13 mouse cellular contexts compared by ENCODE assay signal in genomic region chr7:31094774-31095501, GRCm38 (mm10). TPM values are rescaled to one million over a fixed set of nuclear protein-coding genes. Genes with fewer than 3 reads are reported as not detected.
A peak's percentile ranks its signal among the peaks of the same experiment; 100 is the strongest.
DNase-seq lines count a peak whose midpoint lies in the region; ATAC-seq and TF ChIP-seq lines count a peak whose summit lies in the region.
"Had no signal": no experiment of that assay in that cellular context is flagged by ENCODE, and none has a peak within 500 bp of the region (broad histone marks: within the 10 kb centered on the region; RNA-seq: fewer than 3 reads in every experiment).

No protein-coding gene starts in this region.

- H3K4me1 ChIP-seq in kidney, postnatal 0 days (replicated peaks; ENCODE audit: insufficient read depth, low read length), result no peaks in the 10 kb centered on the region
- H3K4me1 ChIP-seq in kidney, embryonic 14.5 days (ENCODE audit: control insufficient read depth, insufficient read depth, low read length), result no peaks in the 10 kb centered on the region
- H3K4me1 ChIP-seq in ES-Bruce4 (ENCODE audit: control insufficient read depth, insufficient read depth, low read length), result no peaks in the 10 kb centered on the region
- H3K4me1 ChIP-seq in intestine, postnatal 0 days (replicated peaks; ENCODE audit: control insufficient read depth, insufficient read depth, low read length), result no peaks in the 10 kb centered on the region
- H3K4me1 ChIP-seq: midbrain, embryonic 13.5 days had no signal

- H3K9me3 ChIP-seq in kidney, postnatal 0 days (replicated peaks; ENCODE audit: low read length), result no peaks in the 10 kb centered on the region
- no peaks in the 10 kb centered on the region; the same call in 1 of the 2 replicates for H3K9me3 ChIP-seq in kidney, embryonic 14.5 days (ENCODE audit: control insufficient read depth, low read length)
- no peaks in the 10 kb centered on the region for H3K9me3 ChIP-seq in ES-Bruce4 (replicated peaks; ENCODE audit: control insufficient read depth, insufficient read depth, low read length, poor library complexity, severe bottlenecking)
- H3K9me3 ChIP-seq in intestine, postnatal 0 days (ENCODE audit: control insufficient read depth), result no peaks in the 10 kb centered on the region
- H3K9me3 ChIP-seq: limb, embryonic 15.5 days; midbrain, embryonic 13.5 days had no signal

- no peak for TF ChIP-seq EP300 in ES-Bruce4 (IDR thresholded peaks at IDR 0.05; ENCODE audit: insufficient read depth, low read depth, low read length)

- TF ChIP-seq POLR2A in ES-Bruce4 (IDR thresholded peaks at IDR 0.05; ENCODE audit: insufficient read depth, low read length), result no peak

- H3K4me3 ChIP-seq in kidney, postnatal 0 days (replicated peaks; ENCODE audit: low read depth, low read length), result no peak overlapping the region
- no peak overlapping the region for H3K4me3 ChIP-seq in kidney, embryonic 14.5 days (ENCODE audit: low read length)
- H3K4me3 ChIP-seq in ES-Bruce4 (ENCODE audit: low read depth, low read length), result no peak overlapping the region
- no peak overlapping the region for H3K4me3 ChIP-seq in intestine, postnatal 0 days (ENCODE audit: low read depth, low read length)
- H3K4me3 ChIP-seq: limb, embryonic 15.5 days; midbrain, embryonic 13.5 days had no signal

- no peak for ATAC-seq in kidney, postnatal 0 days (replicated peaks; ENCODE audit: low FRiP score, low read depth)
- ATAC-seq in kidney, embryonic 14.5 days (ENCODE audit: low FRiP score, low TSS enrichment), result no peak
- ATAC-seq in intestine, postnatal 0 days, result no peak
- ATAC-seq: midbrain, embryonic 13.5 days had no signal

- H3K27me3 ChIP-seq in kidney, postnatal 0 days (ENCODE audit: insufficient read depth, low read length), result no peaks in the 10 kb centered on the region
- no peaks in the 10 kb centered on the region for H3K27me3 ChIP-seq in kidney, embryonic 14.5 days (ENCODE audit: control insufficient read depth, insufficient read depth, low read length)
- H3K27me3 ChIP-seq in ES-Bruce4 (ENCODE audit: control insufficient read depth, insufficient read depth, low read length, poor library complexity, severe bottlenecking), result no peaks in the 10 kb centered on the region
- H3K27me3 ChIP-seq in intestine, postnatal 0 days (replicated peaks; ENCODE audit: control insufficient read depth, insufficient read depth, low read length), result no peaks in the 10 kb centered on the region
- H3K27me3 ChIP-seq: limb, embryonic 15.5 days; midbrain, embryonic 13.5 days had no signal

- peak; percentile 13; the same call in 1 of the 2 replicates for TF ChIP-seq CTCF in kidney, postnatal 0 days (IDR thresholded peaks at IDR 0.05; ENCODE audit: low read depth)
- TF ChIP-seq CTCF in ES-Bruce4 (IDR thresholded peaks at IDR 0.05; ENCODE audit: low read depth, low read length), result peak; percentile 56
- no peak; the same call in 1 of the 2 replicates for TF ChIP-seq CTCF in intestine, postnatal 0 days (IDR thresholded peaks at IDR 0.05; ENCODE audit: low read depth)

- H3K27ac ChIP-seq in kidney, postnatal 0 days, result no peak overlapping the region
- no peak overlapping the region for H3K27ac ChIP-seq in kidney, embryonic 14.5 days (ENCODE audit: low read depth, low read length)
- no peak overlapping the region for H3K27ac ChIP-seq in ES-Bruce4 (ENCODE audit: insufficient read depth, low read length)
- H3K27ac ChIP-seq in intestine, postnatal 0 days (ENCODE audit: low read depth, low read length), result no peak overlapping the region
- H3K27ac ChIP-seq: limb, embryonic 15.5 days; midbrain, embryonic 13.5 days had no signal

- WGBS in kidney, postnatal 0 days, result 40% methylated on average over 12 of the region's 12 CpGs
- 38% methylated on average over 12 of the region's 12 CpGs for WGBS in kidney, embryonic 14.5 days
- 28% methylated on average over 12 of the region's 12 CpGs for WGBS in intestine, postnatal 0 days

- H3K9ac ChIP-seq in kidney, postnatal 0 days (ENCODE audit: low read depth, low read length), result no peak overlapping the region
- no peak overlapping the region for H3K9ac ChIP-seq in kidney, embryonic 14.5 days (ENCODE audit: low read depth, low read length)
- H3K9ac ChIP-seq in ES-Bruce4 (ENCODE audit: low read depth, poor library complexity, severe bottlenecking), result no peak overlapping the region
- no peak overlapping the region for H3K9ac ChIP-seq in intestine, postnatal 0 days (ENCODE audit: low read depth, low read length)
- H3K9ac ChIP-seq: limb, embryonic 15.5 days; midbrain, embryonic 13.5 days had no signal

- H3K36me3 ChIP-seq in kidney, postnatal 0 days (ENCODE audit: insufficient read depth, low read length), result no peaks in the 10 kb centered on the region
- no peaks in the 10 kb centered on the region for H3K36me3 ChIP-seq in kidney, embryonic 14.5 days (ENCODE audit: control insufficient read depth, insufficient read depth, low read length)
- H3K36me3 ChIP-seq in ES-Bruce4 (ENCODE audit: control insufficient read depth, insufficient read depth, low read length, poor library complexity, severe bottlenecking), result no peaks in the 10 kb centered on the region
- no peaks in the 10 kb centered on the region for H3K36me3 ChIP-seq in intestine, postnatal 0 days (ENCODE audit: control insufficient read depth, insufficient read depth)
- H3K36me3 ChIP-seq: limb, embryonic 15.5 days; midbrain, embryonic 13.5 days had no signal

- H3K4me2 ChIP-seq in kidney, postnatal 0 days (ENCODE audit: low read length), result no peak overlapping the region
- H3K4me2 ChIP-seq in kidney, embryonic 14.5 days (replicated peaks; ENCODE audit: low read depth, low read length), result no peak overlapping the region
- no peak overlapping the region for H3K4me2 ChIP-seq in intestine, postnatal 0 days (replicated peaks; ENCODE audit: low read depth)
- H3K4me2 ChIP-seq: limb, embryonic 15.5 days; midbrain, embryonic 13.5 days had no signal

- no peak for DNase-seq in kidney, postnatal 0 days (ENCODE audit: low spot score)
- DNase-seq in B cell, adult 2 months, result peak; percentile 23 to 34
- DNase-seq in lung, postnatal 4 days, result peak; percentile 48 to 80
- no peak for DNase-seq in right cerebral cortex, adult 18-20 months
- DNase-seq: embryo, embryonic 11 days; gastrocnemius, postnatal 14 days; heart, postnatal 14 days; kidney, adult 18-20 months had no signal

RNA-seq across cellular contexts. Expression of gene Fxyd3, which starts 18.4 kb away (rescaled TPM):
- 16.9 and 22.5 TPM in 2 replicates for polyA plus RNA-seq in kidney, postnatal 0 days (2015; fragmentation: Nextera tagmentation; extraction: Ambion mirVana)
- polyA plus RNA-seq in kidney, embryonic 14.5 days (2014; fragmentation: Nextera tagmentation; extraction: Ambion mirVana), result 13.4 and 18.2 TPM in 2 replicates
- polyA plus RNA-seq in ES-Bruce4 (2011; ENCODE audit: insufficient read depth, insufficient read length, low read depth, missing spikeins), result 1.9 TPM in 1 of 2 replicates, not detected in the other
- polyA plus RNA-seq in intestine, postnatal 0 days (2015; fragmentation: Nextera tagmentation; extraction: Ambion mirVana), result 40.4 and 48.0 TPM in 2 replicates

RNA-seq across cellular contexts. Expression of gene Hpn, which starts 20.2 kb away (rescaled TPM):
- 106 and 110 TPM in 2 replicates for polyA plus RNA-seq in kidney, postnatal 0 days (2015; fragmentation: Nextera tagmentation; extraction: Ambion mirVana)
- 26.4 and 27.5 TPM in 2 replicates for polyA plus RNA-seq in kidney, embryonic 14.5 days (2014; fragmentation: Nextera tagmentation; extraction: Ambion mirVana)
- 27.6 and 28.7 TPM in 2 replicates for polyA plus RNA-seq in ES-Bruce4 (2011; ENCODE audit: insufficient read depth, insufficient read length, low read depth, missing spikeins)
- 21.2 and 28.3 TPM in 2 replicates for polyA plus RNA-seq in intestine, postnatal 0 days (2015; fragmentation: Nextera tagmentation; extraction: Ambion mirVana)

RNA-seq across cellular contexts. Expression of gene Scn1b, which starts 31.9 kb away (rescaled TPM):
- 2.2 and 2.8 TPM in 2 replicates for polyA plus RNA-seq in kidney, postnatal 0 days (2015; fragmentation: Nextera tagmentation; extraction: Ambion mirVana)
- 1.0 and 1.6 TPM in 2 replicates for polyA plus RNA-seq in kidney, embryonic 14.5 days (2014; fragmentation: Nextera tagmentation; extraction: Ambion mirVana)
- 26.1 and 27.5 TPM in 2 replicates for polyA plus RNA-seq in ES-Bruce4 (2011; ENCODE audit: insufficient read depth, insufficient read length, low read depth, missing spikeins)
- 2.7 and 3.3 TPM in 2 replicates for polyA plus RNA-seq in intestine, postnatal 0 days (2015; fragmentation: Nextera tagmentation; extraction: Ambion mirVana)

RNA-seq across cellular contexts. Expression of gene Lgi4, which starts 35.8 kb away (rescaled TPM):
- 0.24 and 0.34 TPM in 2 replicates for polyA plus RNA-seq in kidney, postnatal 0 days (2015; fragmentation: Nextera tagmentation; extraction: Ambion mirVana)
- 0.47 TPM in 1 of 2 replicates, not detected in the other for polyA plus RNA-seq in kidney, embryonic 14.5 days (2014; fragmentation: Nextera tagmentation; extraction: Ambion mirVana)
- polyA plus RNA-seq in ES-Bruce4 (2011; ENCODE audit: insufficient read depth, insufficient read length, low read depth, missing spikeins), result 0.88 TPM in 1 of 2 replicates, not detected in the other
- polyA plus RNA-seq in intestine, postnatal 0 days (2015; fragmentation: Nextera tagmentation; extraction: Ambion mirVana), result 0.70 and 0.78 TPM in 2 replicates

RNA-seq across cellular contexts. Expression of gene Fxyd1, which starts 37.9 kb away (rescaled TPM):
- 62.0 and 76.3 TPM in 2 replicates for polyA plus RNA-seq in kidney, postnatal 0 days (2015; fragmentation: Nextera tagmentation; extraction: Ambion mirVana)
- 29.8 and 46.3 TPM in 2 replicates for polyA plus RNA-seq in kidney, embryonic 14.5 days (2014; fragmentation: Nextera tagmentation; extraction: Ambion mirVana)
- 2.1 TPM in 2 replicates for polyA plus RNA-seq in ES-Bruce4 (2011; ENCODE audit: insufficient read depth, insufficient read length, low read depth, missing spikeins)
- 78.9 and 83.1 TPM in 2 replicates for polyA plus RNA-seq in intestine, postnatal 0 days (2015; fragmentation: Nextera tagmentation; extraction: Ambion mirVana)

Comparison
In these comparisons a context has a peak if more than half of its experiments do, and no peak if none do; other contexts are left out.
1. DNase-seq: peak in B cell, adult 2 months (2 of 2) and lung, postnatal 4 days (2 of 2); none in kidney, postnatal 0 days (single experiment) and right cerebral cortex, adult 18-20 months (single experiment).